Mouse (Mus musculus) brain, embryonic 18.5 days (tissue): ENCODE measurements at regions not wholly inside any gene's neighbourhood (a gene's known extent, or its start where the extent isn't known, plus 50 kb on each side); places are given as distances from the start of the nearest gene placed in this dataset.

Experiments used
- DNase-seq: peaks from one replicate; pipeline ENCODE4 v3.0.0-alpha.2; 2012; ENCODE audit warnings: low read depth, low spot score

DNA sequence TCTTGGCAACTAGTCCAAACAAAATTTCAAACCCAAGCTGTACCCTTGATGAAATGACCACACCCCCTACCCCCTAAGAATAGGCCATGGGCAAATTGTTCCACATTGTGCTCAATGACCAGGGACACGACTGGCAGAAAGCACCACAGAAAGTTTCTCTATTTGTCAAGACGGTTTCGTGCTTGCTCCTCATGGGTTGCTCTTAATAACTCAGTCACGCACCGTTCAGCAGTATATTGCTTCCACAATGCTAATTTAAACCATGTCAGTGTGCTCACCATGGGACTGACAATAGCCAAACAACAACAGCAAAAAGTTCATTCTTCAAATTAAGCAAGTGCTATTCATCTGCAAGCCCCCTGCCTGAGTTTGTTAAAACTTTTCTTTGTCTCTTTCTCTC lies 444.6 kb downstream of the Wdr11 start:
- DNase-seq = no peak

DNA sequence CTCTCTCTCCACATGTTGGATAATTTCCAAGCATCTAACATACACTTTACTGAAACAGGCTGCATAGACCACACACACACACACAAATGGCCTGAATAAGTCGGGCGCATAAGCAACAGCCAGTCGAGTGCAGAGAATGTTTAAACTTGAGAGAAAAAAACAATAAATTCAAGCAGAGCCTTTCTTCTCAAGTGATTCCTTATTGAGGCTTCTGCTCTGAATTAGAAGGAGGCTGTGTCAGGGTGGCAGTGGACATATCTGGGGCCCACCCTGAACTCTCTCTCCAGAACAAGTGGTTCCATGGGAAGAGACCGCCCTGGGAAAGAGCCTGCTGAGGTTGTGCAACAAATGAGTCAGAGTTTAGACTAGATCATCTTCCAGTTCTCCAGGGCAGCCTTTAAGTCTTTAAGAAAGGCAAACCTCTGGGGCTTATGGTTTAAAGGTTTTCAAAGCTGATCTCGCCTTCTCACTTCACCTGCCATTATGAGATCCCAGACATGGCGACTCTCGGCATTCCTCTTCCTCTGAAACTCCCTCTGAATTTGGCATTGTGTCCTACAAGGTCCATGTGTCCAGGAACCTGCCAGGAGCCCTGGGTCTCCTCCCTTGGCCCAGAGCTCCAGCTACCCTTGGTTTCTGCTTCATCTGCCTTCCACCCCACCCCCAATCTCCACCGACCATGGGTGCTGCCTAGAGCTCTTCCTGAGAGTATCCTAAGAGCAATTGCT lies 445.3 kb downstream of the Wdr11 start:
- no peak for DNase-seq

DNA sequence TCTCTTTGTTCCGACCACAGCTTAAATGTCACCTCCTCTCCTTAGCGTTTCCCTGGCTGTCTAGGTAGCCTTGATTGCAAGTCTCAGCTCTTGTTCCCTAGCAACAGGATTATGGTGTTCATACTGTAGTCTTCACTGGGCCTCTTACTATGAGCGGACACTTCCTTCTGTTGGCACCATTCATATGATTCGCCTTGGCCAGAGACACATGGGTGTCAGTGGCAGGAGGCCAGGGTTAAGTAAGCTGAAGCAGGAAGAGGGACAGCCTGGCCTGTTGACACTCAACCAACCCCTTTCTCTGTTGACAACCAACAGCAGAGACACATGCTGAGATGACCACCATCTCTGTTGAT lies 445.9 kb downstream of the Wdr11 start:
- DNase-seq = no peak

DNA sequence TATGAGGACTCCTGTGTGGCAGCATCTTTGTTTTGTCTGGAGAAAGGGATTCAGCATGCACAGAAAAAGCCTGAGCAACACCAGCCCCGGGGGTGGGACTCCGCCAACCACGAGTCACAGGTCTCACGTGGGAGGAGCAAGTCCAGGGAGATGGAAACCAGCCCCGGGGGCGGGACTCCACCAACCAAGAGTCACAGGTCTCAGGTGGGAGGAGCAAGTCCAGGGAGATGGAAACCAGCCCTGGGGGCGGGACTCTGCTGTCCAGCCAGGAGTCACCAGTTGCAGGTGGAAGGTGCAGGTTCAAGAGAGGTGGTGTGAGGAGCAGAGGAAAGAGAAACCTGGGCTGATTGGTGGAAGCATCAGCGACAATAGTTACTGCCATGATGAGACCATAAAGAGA lies 448.9 kb downstream of the Wdr11 start:
- no peak for DNase-seq

DNA sequence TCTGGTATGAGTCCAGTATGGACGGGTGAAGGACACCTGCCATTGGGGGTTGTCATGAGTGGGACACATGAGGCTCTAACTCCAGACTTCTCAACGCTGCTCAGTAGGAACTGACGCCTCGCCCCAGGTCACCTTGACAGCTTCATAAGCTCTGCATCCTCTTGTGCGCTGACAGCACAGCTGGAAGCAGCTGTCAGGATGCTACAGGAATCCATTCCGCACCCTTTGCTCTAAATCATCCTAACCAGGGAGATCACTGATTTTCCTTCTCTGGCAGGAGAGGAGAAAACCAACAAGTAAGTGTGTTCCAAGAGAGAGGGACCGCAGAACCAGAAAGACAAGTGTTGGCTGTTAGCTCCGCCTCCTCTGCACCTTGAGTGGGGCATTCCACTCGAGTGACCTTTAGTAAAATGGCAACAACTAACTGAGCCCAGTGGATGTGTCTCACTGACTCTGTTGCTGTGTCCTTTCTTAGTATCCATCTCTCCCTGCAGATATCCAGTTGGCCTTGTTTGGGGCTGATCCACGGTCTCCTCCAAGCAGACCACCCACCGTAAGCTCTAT lies 449.8 kb downstream of the Wdr11 start:
- no peak for DNase-seq

DNA sequence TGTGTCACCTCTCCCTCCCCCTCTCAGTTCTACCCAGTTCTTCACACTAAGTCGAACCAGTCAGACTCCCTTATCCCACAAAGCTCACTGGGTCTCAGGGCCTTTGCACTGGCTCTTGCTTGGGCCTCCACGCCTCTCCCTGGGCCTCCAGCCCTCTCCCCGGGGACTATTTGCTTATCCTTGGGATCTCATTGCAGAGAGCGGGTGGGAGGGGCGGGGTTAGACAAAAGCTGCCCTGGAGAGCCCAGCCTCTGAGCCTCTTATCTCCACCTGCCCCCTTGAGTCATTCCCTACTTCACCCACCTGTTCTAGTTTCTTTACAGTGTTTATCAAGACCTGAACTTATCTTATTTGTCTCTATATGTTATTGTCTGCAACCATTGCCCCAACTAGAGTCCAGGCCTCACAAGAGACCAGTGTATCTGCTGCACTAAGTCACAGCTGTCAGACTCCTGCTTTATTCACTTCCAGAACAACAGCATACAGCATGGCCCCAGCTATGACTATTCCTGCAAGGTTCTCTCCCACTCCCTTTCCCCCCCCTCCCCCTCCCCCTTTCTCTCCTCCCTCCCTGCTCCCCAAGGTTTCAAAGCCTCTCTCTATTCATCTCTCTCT lies 450.7 kb downstream of the Wdr11 start:
- no peak for DNase-seq

DNA sequence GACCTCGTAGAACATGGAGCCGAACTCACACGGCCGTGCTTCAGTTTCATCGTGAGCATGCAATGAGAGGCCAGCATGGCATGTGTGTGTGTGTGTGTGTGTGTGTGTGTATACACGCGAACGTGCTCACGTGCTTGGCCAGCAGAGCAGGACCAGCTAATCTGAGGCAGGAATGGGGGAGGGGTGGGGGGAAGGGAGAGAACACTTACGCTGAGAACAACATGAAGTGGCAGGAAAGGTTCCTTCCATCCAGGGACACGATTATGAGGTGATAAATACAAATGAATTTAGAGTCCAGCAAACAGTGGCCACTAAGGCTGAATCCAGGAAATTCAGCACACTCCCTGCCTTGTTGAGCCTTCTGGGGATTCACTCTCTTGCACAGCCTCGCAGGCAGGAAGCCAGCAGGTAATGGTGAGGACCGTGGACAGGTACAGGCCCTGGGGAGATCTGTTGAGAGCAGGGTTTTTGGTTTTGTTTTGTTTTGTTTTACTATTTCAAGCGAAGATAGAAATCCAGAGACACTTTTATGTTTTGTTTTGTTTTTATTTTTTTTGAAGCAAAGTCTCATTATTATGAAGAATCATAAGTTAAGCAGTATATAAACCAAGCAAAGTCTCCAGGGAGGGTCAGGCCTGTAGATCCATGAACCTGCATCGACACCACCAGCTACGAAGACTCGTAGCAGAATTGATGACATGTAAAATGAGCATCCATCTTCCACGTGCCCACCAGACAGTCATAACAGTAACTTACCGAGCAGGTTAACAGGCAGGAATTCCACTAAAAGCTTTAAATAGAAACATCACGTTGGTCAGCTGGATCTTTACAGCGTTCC lies 452.0 kb downstream of the Wdr11 start:
- no peak for DNase-seq

DNA sequence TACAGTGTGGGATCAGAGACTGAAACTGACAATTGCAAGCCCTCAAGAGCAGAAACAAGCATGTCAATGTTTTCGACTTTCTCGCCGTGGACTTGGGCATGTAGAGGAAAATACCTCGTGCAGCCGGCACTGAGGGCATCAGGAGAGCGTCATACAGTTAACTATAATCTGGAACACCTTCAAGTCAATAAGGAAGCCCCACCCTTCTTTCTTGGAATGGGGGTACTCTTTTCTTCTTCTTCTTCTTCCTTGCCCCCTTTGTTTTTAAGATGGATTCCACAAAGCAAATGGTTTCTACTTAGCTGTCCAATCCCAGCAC lies 452.5 kb downstream of the Wdr11 start:
- no peak for DNase-seq

DNA sequence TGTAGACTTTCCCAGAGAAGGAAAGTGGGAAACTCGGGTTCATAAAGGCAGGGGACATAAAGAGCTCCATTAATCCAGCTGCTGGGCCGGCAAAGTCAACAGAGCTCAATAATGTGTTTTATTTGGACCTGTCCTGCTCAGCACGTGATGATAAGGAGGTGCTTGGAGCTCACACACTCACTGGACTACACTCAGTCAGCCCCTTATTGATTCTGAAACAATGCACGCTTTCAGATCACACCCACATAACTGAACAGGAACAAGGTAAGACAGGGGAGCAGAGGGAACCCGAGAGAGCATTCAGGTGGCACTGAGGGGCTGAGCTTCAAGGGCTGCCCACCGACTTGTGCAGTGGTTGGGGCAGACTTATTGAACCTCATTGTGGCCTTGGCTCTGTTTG lies 452.9 kb downstream of the Wdr11 start:
- no peak for DNase-seq

DNA sequence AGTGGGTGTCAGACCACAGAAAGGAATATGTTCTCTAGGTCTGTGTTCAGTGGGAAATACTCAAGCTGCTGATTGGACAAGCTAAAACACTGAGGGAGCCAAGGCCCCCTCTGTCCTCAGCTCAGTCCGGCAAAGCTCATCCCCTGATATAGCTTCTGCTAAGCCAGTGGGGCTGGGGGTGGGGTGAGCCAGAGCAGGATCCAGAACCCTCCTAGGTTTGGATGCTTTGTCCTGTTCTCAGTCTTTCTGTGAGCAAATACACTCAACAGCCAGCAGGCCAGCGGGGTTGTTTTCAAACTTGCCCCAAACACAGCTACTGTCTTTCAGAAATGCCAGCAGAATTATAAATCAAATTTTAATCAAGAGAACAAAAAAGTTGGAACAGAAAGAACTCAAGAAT lies 454.4 kb downstream of the Wdr11 start:
- no peak for DNase-seq

DNA sequence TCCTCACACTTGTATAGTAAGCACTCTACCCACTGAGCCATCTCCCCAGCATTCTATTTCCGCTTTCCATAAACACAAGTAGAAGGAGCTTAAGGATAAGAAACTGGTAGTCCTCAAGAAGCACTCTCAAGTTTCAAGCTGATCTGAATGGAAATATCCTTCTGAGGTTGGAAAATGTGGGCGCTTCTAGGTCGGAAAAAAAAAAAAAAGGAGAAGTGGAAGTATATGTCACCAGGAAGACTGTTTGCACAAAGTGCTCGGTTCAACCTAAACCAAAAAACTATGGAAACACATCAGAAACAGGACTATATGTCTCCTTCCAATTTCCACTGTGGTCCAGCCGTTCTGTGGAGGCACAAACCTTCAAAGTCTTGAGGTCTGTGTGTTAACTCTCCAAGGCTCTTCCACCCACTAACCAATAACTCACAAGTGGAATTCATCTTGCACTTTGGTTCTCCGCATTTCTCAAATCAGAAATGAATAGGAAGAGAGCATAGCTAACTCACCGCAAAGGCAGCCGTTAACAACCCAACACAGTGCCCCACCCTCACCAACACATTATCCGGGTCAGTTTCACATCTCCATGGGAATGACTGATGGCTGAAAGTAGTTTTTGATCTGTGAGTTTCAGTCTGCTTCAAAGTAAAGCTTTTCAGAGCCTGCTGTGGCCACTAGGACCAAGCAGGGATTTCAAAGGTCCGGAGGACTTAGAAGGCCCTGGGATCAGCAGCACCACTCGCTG lies 455.8 kb downstream of the Wdr11 start:
- DNase-seq = no peak

DNA sequence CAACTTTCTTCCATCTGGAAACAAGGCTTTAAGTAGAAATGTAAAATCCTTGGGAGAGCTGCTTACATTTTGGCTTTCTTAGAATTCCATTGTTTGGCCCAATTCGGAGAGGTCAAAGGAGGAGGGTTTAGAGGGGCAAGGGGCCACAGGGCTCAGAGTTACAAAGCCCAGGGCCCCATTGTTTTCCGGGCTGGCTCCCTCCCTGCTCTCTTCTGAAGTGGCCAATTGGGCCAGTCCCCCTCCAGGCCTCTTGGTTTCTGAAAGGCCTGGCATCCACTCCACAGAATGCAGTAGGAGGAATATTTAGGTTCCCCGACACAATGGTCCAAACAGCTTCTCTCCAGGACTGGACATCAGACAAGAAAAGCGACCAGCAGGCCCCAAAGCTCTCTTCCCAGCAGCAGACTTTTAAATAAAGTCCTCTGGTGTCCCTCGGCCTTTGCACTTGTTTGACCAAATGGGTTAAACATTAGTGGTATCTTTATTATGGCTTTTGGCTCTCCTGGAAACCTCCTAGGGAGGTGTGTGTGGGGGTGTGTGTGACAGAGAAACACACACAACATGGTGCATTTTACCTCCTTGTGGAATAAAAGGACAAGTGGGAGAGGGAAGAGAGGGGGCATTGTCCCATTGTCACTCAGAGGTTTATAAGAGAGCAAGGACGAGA lies 456.6 kb downstream of the Wdr11 start:
- DNase-seq = no peak

DNA sequence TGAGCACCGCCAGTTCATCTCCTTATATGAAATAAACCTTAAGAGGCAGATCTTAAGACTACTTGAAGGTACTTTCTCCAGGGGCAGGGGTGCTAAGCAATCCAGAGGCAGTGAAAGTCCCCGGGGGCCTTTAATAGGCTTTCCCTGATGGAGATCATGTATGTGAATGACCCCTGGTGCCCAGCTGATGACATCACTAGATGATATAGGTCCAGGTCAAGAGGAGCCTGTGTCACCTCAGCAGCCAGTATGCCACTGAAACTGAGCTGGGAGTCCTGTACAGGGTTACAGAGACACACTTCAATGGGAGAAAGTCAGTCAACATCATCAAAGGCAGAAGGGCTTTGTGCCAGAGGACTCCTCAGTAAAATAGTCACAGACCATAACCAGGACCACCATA lies 457.8 kb downstream of the Wdr11 start:
- DNase-seq = no peak

DNA sequence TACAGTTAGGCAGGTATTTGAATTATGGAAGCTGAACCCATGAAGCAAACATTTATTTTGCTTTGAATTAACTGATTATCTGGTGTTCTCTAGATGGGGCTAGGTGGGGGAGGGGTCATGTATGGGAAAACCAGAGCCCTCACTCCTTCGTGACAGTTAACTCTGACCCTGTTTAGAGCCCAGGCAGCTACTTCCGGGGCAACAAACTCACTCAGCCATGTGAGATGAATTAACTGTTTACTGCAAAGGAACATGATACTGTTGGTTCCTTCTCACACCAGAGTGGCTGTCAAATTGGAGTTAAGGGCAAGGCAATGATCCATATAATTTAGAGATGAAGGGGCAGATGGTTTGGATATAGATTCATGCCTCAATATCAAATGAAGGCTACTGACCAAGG lies 458.5 kb downstream of the Wdr11 start:
- no peak for DNase-seq

DNA sequence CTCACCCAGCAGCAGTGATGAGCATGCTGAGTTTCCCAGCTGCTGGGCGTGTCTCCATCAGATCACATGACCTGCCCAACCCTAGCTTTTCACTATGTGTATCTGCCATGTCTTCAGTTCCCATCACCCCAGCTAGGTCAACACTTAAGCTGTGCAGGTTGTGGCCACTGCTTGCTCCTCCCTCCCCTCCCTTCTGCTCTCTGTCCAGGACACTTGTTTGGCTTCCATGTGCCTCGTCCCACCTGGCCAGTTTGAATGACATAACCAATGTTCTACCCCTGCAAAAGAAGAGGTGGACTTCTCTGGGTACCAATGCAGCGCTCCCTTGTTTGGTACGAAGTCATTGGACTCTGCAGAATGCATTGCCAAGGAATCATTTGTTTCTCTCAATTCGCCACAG lies 460.7 kb downstream of the Wdr11 start:
- no peak for DNase-seq

DNA sequence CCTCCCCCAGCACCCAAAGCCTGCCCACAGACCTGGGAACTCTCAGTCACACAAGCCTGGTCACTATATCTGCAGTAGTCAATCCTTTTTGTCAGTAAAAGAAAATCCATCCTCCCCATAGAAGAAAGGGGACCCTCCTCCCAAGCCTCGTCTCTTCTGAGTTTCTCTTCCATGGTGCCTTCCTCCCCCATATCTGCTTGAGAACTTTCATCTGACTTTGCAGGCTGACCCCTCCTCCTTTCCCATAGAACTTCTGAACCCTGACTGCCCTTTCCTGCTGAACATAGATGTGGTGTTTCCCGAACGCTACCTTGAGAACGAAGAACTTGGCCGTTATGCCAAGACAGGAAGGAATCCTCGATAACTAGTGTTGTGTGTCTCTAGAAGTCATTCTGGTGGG lies 462.5 kb downstream of the Ate1 start:
- no peak for DNase-seq

DNA sequence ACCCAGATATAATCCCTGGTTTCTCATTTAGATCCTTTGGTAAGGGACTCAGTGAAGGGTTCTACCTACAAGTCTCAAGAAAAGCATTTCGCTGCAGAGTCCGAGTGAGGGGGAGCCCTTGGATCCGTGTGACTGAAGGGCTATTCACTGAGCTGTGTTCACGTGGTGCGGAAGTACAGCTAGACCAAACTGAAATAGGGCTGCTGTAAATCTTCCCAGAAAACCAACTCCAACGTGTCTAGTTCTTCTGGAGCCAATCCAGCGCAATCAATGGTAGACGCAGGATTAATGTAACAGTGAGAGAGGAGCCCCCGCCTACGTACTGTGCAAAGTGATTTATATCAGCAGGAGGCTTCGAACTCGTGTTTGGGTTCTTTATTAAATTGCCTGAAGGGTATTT lies 461.9 kb downstream of the Ate1 start:
- no peak for DNase-seq

DNA sequence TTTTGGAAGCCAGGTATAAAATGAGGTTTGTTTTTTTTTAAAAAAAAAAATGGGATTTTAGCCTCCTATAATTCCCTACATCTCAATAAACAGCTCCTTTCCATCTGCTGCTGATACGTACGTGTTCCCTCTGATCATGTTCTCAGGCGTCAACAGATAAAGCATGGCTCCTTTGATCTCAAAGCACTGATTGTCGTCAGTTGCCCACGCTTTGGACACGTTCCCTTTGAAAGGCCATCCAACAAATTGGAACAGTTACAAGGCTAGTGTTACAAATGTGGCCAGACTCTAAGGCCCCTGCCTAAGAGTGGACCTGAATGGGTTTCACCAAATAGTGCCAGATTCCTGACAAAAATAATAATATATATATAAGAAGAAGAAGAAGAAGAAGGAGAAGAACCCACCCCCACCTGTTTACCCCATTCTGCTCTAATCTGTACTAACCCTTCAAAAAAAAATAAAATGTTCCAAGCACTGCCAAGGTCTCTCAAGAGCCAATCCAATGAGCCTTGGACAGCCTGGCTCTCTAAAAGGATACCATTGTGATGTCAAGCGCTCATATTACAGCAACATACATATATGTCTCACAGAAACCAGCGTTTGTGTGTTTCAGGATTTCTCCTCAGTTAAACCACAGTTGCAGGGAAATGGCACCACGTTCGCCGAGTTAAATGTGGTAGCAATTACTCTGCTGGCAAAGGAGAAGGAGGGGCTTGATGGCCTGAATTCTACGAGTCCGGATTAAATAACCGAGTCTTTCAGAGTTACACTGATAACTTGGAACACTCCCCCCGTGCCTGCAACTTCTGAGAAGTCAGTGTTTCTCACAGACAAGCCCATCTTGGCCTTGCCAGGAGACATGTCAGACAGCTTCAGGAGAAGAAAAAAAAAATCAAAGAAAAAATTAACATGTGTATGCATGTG lies 460.2 kb downstream of the Ate1 start:
- DNase-seq = no peak

DNA sequence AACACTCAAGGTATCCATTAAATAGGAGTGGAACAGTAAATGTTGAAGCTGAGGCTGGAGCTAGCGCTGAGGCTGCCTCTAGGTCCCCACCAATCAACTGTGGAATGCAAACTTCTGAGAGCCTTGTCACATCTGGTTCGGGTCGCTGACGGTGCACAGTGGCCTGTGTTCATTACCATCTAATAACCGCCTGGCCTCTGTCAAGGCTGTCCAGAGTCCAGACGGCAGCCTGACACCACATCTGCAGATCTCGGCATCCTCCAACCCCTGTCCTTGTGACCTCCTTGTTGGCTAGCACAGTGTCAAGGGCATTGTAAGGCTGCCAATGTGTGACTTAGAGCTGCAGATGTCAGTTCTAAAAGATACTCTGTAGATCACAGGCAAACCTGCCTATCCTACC lies 455.7 kb downstream of the Ate1 start:
- DNase-seq = no peak

DNA sequence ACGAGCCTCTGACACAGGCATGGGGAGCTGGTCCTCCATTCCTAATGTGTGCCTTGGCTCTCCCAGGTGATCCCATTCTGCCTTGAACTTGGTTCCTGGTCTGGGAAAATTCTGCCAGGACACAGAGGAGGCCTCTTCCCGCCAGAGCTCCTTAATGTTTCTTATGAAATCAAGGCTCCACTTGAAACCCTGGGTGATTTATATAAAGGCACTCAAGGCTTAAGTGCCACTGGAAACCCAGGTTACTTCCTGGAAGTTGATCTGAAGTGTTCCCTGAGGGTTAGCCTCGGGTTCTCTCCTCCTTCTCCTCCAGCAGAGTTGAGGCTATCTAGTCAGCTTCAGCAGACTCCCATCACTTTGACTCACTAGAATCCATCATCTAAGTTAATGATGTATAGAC lies 451.9 kb downstream of the Ate1 start:
- DNase-seq = no peak
